Mouse (Mus musculus): ENCODE results near the gene Gm11361. TPM values are rescaled to one million over a fixed set of nuclear protein-coding genes. Genes with fewer than 3 reads are reported as not detected.

The Gm11361 gene
- polyA plus RNA-seq (2014; fragmentation: Nextera tagmentation; extraction: Ambion mirVana), result 4.2 and 7.4 TPM in 2 replicates

- H3K27ac ChIP-seq (ENCODE audit: low read depth, low read length), result no peak within 1 kb of the TSS
- H3K9me3 ChIP-seq (ENCODE audit: control insufficient read depth, low read length), result no peaks in the 10 kb centered on the region
- DNase-seq (ENCODE audit: low spot score), result no peak
- H3K27me3 ChIP-seq (replicated peaks; ENCODE audit: control insufficient read depth, insufficient read depth, low read length), result no peaks in the 10 kb centered on the region
- H3K9ac ChIP-seq (ENCODE audit: low read depth, low read length), result no peak within 1 kb of the TSS
- 96% methylated on average over 3 of the region's 3 CpGs for WGBS
- H3K4me2 ChIP-seq, result no peak within 1 kb of the TSS
- no peaks in the 10 kb centered on the region for H3K36me3 ChIP-seq (ENCODE audit: control insufficient read depth, insufficient read depth, low read length)
- no peaks in the 10 kb centered on the region for H3K4me1 ChIP-seq (replicated peaks; ENCODE audit: control insufficient read depth, insufficient read depth, low read length)
- no peak within 1 kb of the TSS for H3K4me3 ChIP-seq (ENCODE audit: low read depth, low read length)
- ATAC-seq (replicated peaks; ENCODE audit: low FRiP score), result no peak
Observed at GRCm38 (mm10) chr13:28257228-28257627, at the start of gene Gm11361. Gene Gm11361, plus strand, starts transcription at chr13:28257528.

GRCm38 (mm10) chr13:28264399-28264798 is 7.1 kb downstream of the Gm11361 start:
- H3K27me3 ChIP-seq (replicated peaks; ENCODE audit: control insufficient read depth, insufficient read depth, low read length), result no peaks in the 10 kb centered on the region
- H3K4me3 ChIP-seq (ENCODE audit: low read depth, low read length), result no peak overlapping the region
- no peak for DNase-seq (ENCODE audit: low spot score)
- H3K9ac ChIP-seq (ENCODE audit: low read depth, low read length), result no peak overlapping the region
- no peak for ATAC-seq (replicated peaks; ENCODE audit: low FRiP score)
- H3K4me2 ChIP-seq, result no peak overlapping the region
- H3K36me3 ChIP-seq (ENCODE audit: control insufficient read depth, insufficient read depth, low read length), result no peaks in the 10 kb centered on the region
- 28% methylated on average over 1 of the region's 1 CpGs for WGBS
- H3K27ac ChIP-seq (ENCODE audit: low read depth, low read length), result no peak overlapping the region
- no peaks in the 10 kb centered on the region for H3K9me3 ChIP-seq (ENCODE audit: control insufficient read depth, low read length)
- H3K4me1 ChIP-seq (replicated peaks; ENCODE audit: control insufficient read depth, insufficient read depth, low read length), result no peaks in the 10 kb centered on the region

GRCm38 (mm10) chr13:28287368-28287767 is 30.0 kb downstream of the Gm11361 start:
- DNase-seq (ENCODE audit: low spot score) (no peak), ATAC-seq (replicated peaks; ENCODE audit: low FRiP score) (no peak)
- Histone ChIP-seq H3K9me3 (ENCODE audit: control insufficient read depth, low read length) (no peaks in the 10 kb centered on the region), H3K27ac (ENCODE audit: low read depth, low read length) (no peak overlapping the region), H3K36me3 (ENCODE audit: control insufficient read depth, insufficient read depth, low read length) (no peaks in the 10 kb centered on the region), H3K9ac (ENCODE audit: low read depth, low read length) (no peak overlapping the region), H3K4me2 (no peak overlapping the region), H3K27me3 (replicated peaks; ENCODE audit: control insufficient read depth, insufficient read depth, low read length) (no peaks in the 10 kb centered on the region), H3K4me3 (ENCODE audit: low read depth, low read length) (no peak overlapping the region), H3K4me1 (replicated peaks; ENCODE audit: control insufficient read depth, insufficient read depth, low read length) (no peaks in the 10 kb centered on the region)
- 76% methylated on average over 3 of the region's 3 CpGs for WGBS

GRCm38 (mm10) chr13:28294272-28294671 is 36.9 kb downstream of the Gm11361 start:
- Histone ChIP-seq H3K9ac (ENCODE audit: low read depth, low read length) (no peak overlapping the region), H3K27me3 (replicated peaks; ENCODE audit: control insufficient read depth, insufficient read depth, low read length) (no peaks in the 10 kb centered on the region), H3K4me2 (no peak overlapping the region), H3K4me1 (replicated peaks; ENCODE audit: control insufficient read depth, insufficient read depth, low read length) (no peaks in the 10 kb centered on the region), H3K4me3 (ENCODE audit: low read depth, low read length) (no peak overlapping the region), H3K36me3 (ENCODE audit: control insufficient read depth, insufficient read depth, low read length) (no peaks in the 10 kb centered on the region), H3K27ac (ENCODE audit: low read depth, low read length) (no peak overlapping the region), H3K9me3 (ENCODE audit: control insufficient read depth, low read length) (no peaks in the 10 kb centered on the region)
- DNase-seq (ENCODE audit: low spot score) (no peak), ATAC-seq (replicated peaks; ENCODE audit: low FRiP score) (no peak)
- WGBS, result 74% methylated on average over 4 of the region's 4 CpGs

GRCm38 (mm10) chr13:28294757-28295361 is 37.5 kb downstream of the Gm11361 start:
- no peak for DNase-seq (ENCODE audit: low spot score)
- Histone ChIP-seq H3K9ac (ENCODE audit: low read depth, low read length) (no peak overlapping the region), H3K9me3 (ENCODE audit: control insufficient read depth, low read length) (no peaks in the 10 kb centered on the region), H3K4me2 (no peak overlapping the region), H3K27ac (ENCODE audit: low read depth, low read length) (no peak overlapping the region), H3K36me3 (ENCODE audit: control insufficient read depth, insufficient read depth, low read length) (no peaks in the 10 kb centered on the region), H3K4me3 (ENCODE audit: low read depth, low read length) (no peak overlapping the region), H3K4me1 (replicated peaks; ENCODE audit: control insufficient read depth, insufficient read depth, low read length) (no peaks in the 10 kb centered on the region), H3K27me3 (replicated peaks; ENCODE audit: control insufficient read depth, insufficient read depth, low read length) (no peaks in the 10 kb centered on the region)
- ATAC-seq (replicated peaks; ENCODE audit: low FRiP score), result no peak
- 27% methylated on average over 3 of the region's 3 CpGs for WGBS

- WGBS, result 72% methylated on average over 5 of the region's 5 CpGs
Observed at GRCm38 (mm10) chr13:28295492-28295891, 38.2 kb downstream of the Gm11361 start.

GRCm38 (mm10) chr13:28297098-28297497 is 39.8 kb downstream of the Gm11361 start:
- Histone ChIP-seq H3K9me3 (ENCODE audit: control insufficient read depth, low read length) (no peaks in the 10 kb centered on the region), H3K4me2 (no peak overlapping the region), H3K9ac (ENCODE audit: low read depth, low read length) (no peak overlapping the region), H3K4me1 (replicated peaks; ENCODE audit: control insufficient read depth, insufficient read depth, low read length) (no peaks in the 10 kb centered on the region), H3K36me3 (ENCODE audit: control insufficient read depth, insufficient read depth, low read length) (no peaks in the 10 kb centered on the region), H3K27me3 (replicated peaks; ENCODE audit: control insufficient read depth, insufficient read depth, low read length) (no peaks in the 10 kb centered on the region), H3K27ac (ENCODE audit: low read depth, low read length) (no peak overlapping the region), H3K4me3 (ENCODE audit: low read depth, low read length) (no peak overlapping the region)
- WGBS, result 65% methylated on average over 2 of the region's 2 CpGs
- DNase-seq (ENCODE audit: low spot score), result no peak
- ATAC-seq (replicated peaks; ENCODE audit: low FRiP score), result no peak

More at GRCm38 (mm10) chr13:28295492-28295891, 38.2 kb downstream of the Gm11361 start:
- no peak overlapping the region for H3K4me3 ChIP-seq (ENCODE audit: low read depth, low read length)
- no peaks in the 10 kb centered on the region for H3K4me1 ChIP-seq (replicated peaks; ENCODE audit: control insufficient read depth, insufficient read depth, low read length)
- H3K27me3 ChIP-seq (replicated peaks; ENCODE audit: control insufficient read depth, insufficient read depth, low read length), result no peaks in the 10 kb centered on the region
- no peak overlapping the region for H3K9ac ChIP-seq (ENCODE audit: low read depth, low read length)
- DNase-seq (ENCODE audit: low spot score), result no peak
- no peak overlapping the region for H3K27ac ChIP-seq (ENCODE audit: low read depth, low read length)
- H3K4me2 ChIP-seq, result no peak overlapping the region
- no peaks in the 10 kb centered on the region for H3K36me3 ChIP-seq (ENCODE audit: control insufficient read depth, insufficient read depth, low read length)
- ATAC-seq (replicated peaks; ENCODE audit: low FRiP score), result no peak
- H3K9me3 ChIP-seq (ENCODE audit: control insufficient read depth, low read length), result no peaks in the 10 kb centered on the region

- Histone ChIP-seq H3K9ac (ENCODE audit: low read depth, low read length) (no peak overlapping the region), H3K36me3 (ENCODE audit: control insufficient read depth, insufficient read depth, low read length) (no peaks in the 10 kb centered on the region), H3K4me2 (no peak overlapping the region), H3K4me1 (replicated peaks; ENCODE audit: control insufficient read depth, insufficient read depth, low read length) (no peaks in the 10 kb centered on the region), H3K27me3 (replicated peaks; ENCODE audit: control insufficient read depth, insufficient read depth, low read length) (no peaks in the 10 kb centered on the region), H3K27ac (ENCODE audit: low read depth, low read length) (no peak overlapping the region), H3K4me3 (ENCODE audit: low read depth, low read length) (no peak overlapping the region), H3K9me3 (ENCODE audit: control insufficient read depth, low read length) (no peaks in the 10 kb centered on the region)
- WGBS, result 62% methylated on average over 2 of the region's 2 CpGs
- DNase-seq (ENCODE audit: low spot score) (no peak), ATAC-seq (replicated peaks; ENCODE audit: low FRiP score) (no peak)
Observed at GRCm38 (mm10) chr13:28297577-28297976, 40.2 kb downstream of the Gm11361 start.
